Mouse (Mus musculus) small intestine, adult 2 months (tissue): ENCODE measurements around the gene Cdyl2. TPM values are rescaled to one million over a fixed set of nuclear protein-coding genes. Genes with fewer than 3 reads are reported as not detected.

Source experiments
- H3K27ac ChIP-seq: fragments of 200-500 bp; 2 replicates; pipeline ENCODE4 v1.5.1; 2012; ENCODE audit warnings: low read depth, low read length, control low read depth, inconsistent platforms; ENCODE audit not compliant: insufficient read depth
- H3K27me3 ChIP-seq: fragments of 200-500 bp; 2 replicates; pipeline ENCODE4 v1.6.1; 2012; ENCODE audit warnings: mild to moderate bottlenecking, moderate library complexity, low read length, inconsistent platforms; ENCODE audit not compliant: control insufficient read depth, insufficient read depth
- H3K36me3 ChIP-seq: fragments of 200-500 bp; 2 replicates; pipeline ENCODE4 v1.6.1; 2012; ENCODE audit warnings: mild to moderate bottlenecking, low read length, control low read depth, inconsistent platforms; ENCODE audit not compliant: control insufficient read depth, insufficient read depth
- H3K4me1 ChIP-seq: fragments of 200-500 bp; 2 replicates; pipeline ENCODE4 v1.6.1; 2012; ENCODE audit warnings: low read length, inconsistent platforms, mixed read lengths; ENCODE audit not compliant: control insufficient read depth, insufficient read depth, insufficient read length
- H3K4me3 ChIP-seq: fragments of 200-500 bp; 2 replicates; pipeline ENCODE4 v1.5.1; 2012; ENCODE audit warnings: low read depth, mild to moderate bottlenecking, control low read depth, inconsistent platforms, low read length, moderate library complexity
- CTCF ChIP-seq: fragments of 200-500 bp; IDR thresholded peaks from 2 replicates; pipeline ENCODE4 v1.5.1; 2012; ENCODE audit warnings: low read depth, mild to moderate bottlenecking, control low read depth, inconsistent platforms, low read length, moderate library complexity, mixed read lengths; ENCODE audit not compliant: insufficient replicate concordance, insufficient read length; ENCODE audit errors: extremely low read depth
- POLR2A ChIP-seq: fragments of 200-500 bp; IDR thresholded peaks from 2 replicates; pipeline ENCODE4 v1.6.1; 2012; ENCODE audit warnings: low read depth, mild to moderate bottlenecking, control low read depth, inconsistent platforms, low read length, moderate library complexity
- WGBS: fragments of 180-500 bp; shearing (Covaris S2); methylation state at CpG from one replicate; pipeline ENCODE4 v1.1.7; 2018; 5-methylcytosine and 5-hydroxymethylcytosine counted together
- polyA plus RNA-seq: library from polyadenylated mRNA; depleted of rRNA; stranded (reverse); fragments of >200 nt; gene quantifications from 2 replicates; pipeline ENCODE4 v1.2.3, GENCODE M21; 2012

Cdyl2 gene
- polyA plus RNA-seq, 1 experiment: 0.89 TPM

- 25% methylated on average over 4 of the region's 4 CpGs for WGBS
- no peaks in the 10 kb centered on the region for H3K36me3 ChIP-seq
- no peak overlapping the region for H3K27ac ChIP-seq
- TF ChIP-seq CTCF (no peak), POLR2A (no peak)
- no peaks in the 10 kb centered on the region for H3K4me1 ChIP-seq
- H3K4me3 ChIP-seq: no peak overlapping the region
- no peaks in the 10 kb centered on the region for H3K27me3 ChIP-seq
These were observed 79.8 kb downstream of the Cdyl2 start for GRCm38 (mm10) chr8:116652949-116653348.

GRCm38 (mm10) chr8:116649975-116650725 lies 82.6 kb downstream of the Cdyl2 start:
- TF ChIP-seq POLR2A (no peak), CTCF (no peak)
- Histone ChIP-seq H3K27me3 (no peaks in the 10 kb centered on the region), H3K4me3 (no peak overlapping the region), H3K36me3 (no peaks in the 10 kb centered on the region), H3K4me1 (no peaks in the 10 kb centered on the region), H3K27ac (no peak overlapping the region)
- 85% methylated on average over 16 of the region's 16 CpGs for WGBS

- no peak for TF ChIP-seq CTCF
- Histone ChIP-seq H3K4me1 (no peaks in the 10 kb centered on the region), H3K27me3 (no peaks in the 10 kb centered on the region), H3K27ac (no peak overlapping the region), H3K4me3 (no peak overlapping the region), H3K36me3 (no peaks in the 10 kb centered on the region)
- WGBS: 68% methylated on average over 4 of the region's 4 CpGs
These were observed 87.4 kb downstream of the Cdyl2 start for GRCm38 (mm10) chr8:116645376-116645775.

- TF ChIP-seq CTCF (no peak), POLR2A (no peak)
- no peak overlapping the region for H3K27ac ChIP-seq
- 74% methylated on average over 10 of the region's 10 CpGs for WGBS
- H3K4me1 ChIP-seq: peaks cover 3% of the 10 kb centered on the region; the same call in 1 of the 2 replicates
- H3K36me3 ChIP-seq: no peaks in the 10 kb centered on the region
- H3K27me3 ChIP-seq: no peaks in the 10 kb centered on the region
- no peak overlapping the region for H3K4me3 ChIP-seq
These were observed 91.9 kb downstream of the Cdyl2 start for GRCm38 (mm10) chr8:116640925-116641324.

- 71% methylated on average over 4 of the region's 4 CpGs for WGBS
- H3K4me1 ChIP-seq: peaks cover 3% of the 10 kb centered on the region; the same call in 1 of the 2 replicates
- TF ChIP-seq CTCF (no peak), POLR2A (no peak)
- H3K36me3 ChIP-seq: no peaks in the 10 kb centered on the region
- H3K27ac ChIP-seq: no peak overlapping the region
- no peaks in the 10 kb centered on the region for H3K27me3 ChIP-seq
- no peak overlapping the region for H3K4me3 ChIP-seq
These were observed 94.8 kb downstream of the Cdyl2 start for GRCm38 (mm10) chr8:116637998-116638397.

GRCm38 (mm10) chr8:116637193-116637592 lies 95.6 kb downstream of the Cdyl2 start:
- Histone ChIP-seq H3K27me3 (no peaks in the 10 kb centered on the region), H3K27ac (no peak overlapping the region), H3K4me3 (no peak overlapping the region), H3K4me1 (peaks cover 3% of the 10 kb centered on the region; the same call in 1 of the 2 replicates), H3K36me3 (no peaks in the 10 kb centered on the region)
- WGBS: 87% methylated on average over 7 of the region's 7 CpGs
- no peak for TF ChIP-seq POLR2A
- no peak for TF ChIP-seq CTCF

- no peak overlapping the region for H3K27ac ChIP-seq
- TF ChIP-seq POLR2A (no peak), CTCF (no peak)
- 76% methylated on average over 10 of the region's 10 CpGs for WGBS
- H3K27me3 ChIP-seq: no peaks in the 10 kb centered on the region
- no peak overlapping the region for H3K4me3 ChIP-seq
- no peaks in the 10 kb centered on the region for H3K36me3 ChIP-seq
- peaks cover 3% of the 10 kb centered on the region; the same call in 1 of the 2 replicates for H3K4me1 ChIP-seq
These were observed 96.4 kb downstream of the Cdyl2 start for GRCm38 (mm10) chr8:116636396-116636795.
